In the genomic region with DNA sequence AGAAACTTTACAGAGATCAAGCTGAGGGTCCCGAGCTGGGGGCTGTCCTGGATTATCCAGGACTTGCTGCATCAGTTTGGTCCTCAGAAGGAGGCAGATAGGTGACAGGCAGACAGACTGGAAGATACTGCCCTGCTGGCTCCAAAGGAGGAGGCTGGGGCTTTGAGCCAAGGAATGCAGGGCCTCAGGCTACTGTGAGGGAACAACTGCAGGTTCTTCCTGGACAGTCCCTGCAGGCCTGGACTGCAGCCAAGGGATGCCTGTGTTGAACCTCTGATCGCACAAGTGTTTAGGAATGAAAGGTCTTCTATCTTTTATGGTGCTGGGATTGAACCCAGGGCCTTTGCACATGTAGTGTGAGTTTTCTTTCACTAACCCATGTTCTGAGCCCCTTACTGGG, we compare ENCODE assay signal across 10 mouse cellular contexts. TPM values are rescaled to one million over a fixed set of nuclear protein-coding genes. Genes with fewer than 3 reads are reported as not detected.
A peak's percentile ranks its signal among the peaks of the same experiment; 100 is the strongest.
DNase-seq lines count a peak whose midpoint lies in the region; ATAC-seq and TF ChIP-seq lines count a peak whose summit lies in the region.
"Had no signal": no experiment of that assay in that cellular context is flagged by ENCODE, and none has a peak within 500 bp of the region (broad histone marks: within the 10 kb centered on the region; RNA-seq: fewer than 3 reads in every experiment).

No protein-coding gene starts in this region.

- WGBS in limb, embryonic 12.5 days: 66% methylated on average over 2 of the region's 2 CpGs
- WGBS in limb, embryonic 10.5 days: 71% methylated on average over 2 of the region's 2 CpGs
- 16% methylated on average over 2 of the region's 2 CpGs for WGBS in heart, postnatal 0 days
- 42% methylated on average over 2 of the region's 2 CpGs for WGBS in forebrain, embryonic 15.5 days

- peaks cover 12% of the 10 kb centered on the region for H3K4me1 ChIP-seq in limb, embryonic 12.5 days (replicated peaks)
- peaks cover 15% of the 10 kb centered on the region for H3K4me1 ChIP-seq in limb, embryonic 10.5 days
- peaks cover 36% of the 10 kb centered on the region for H3K4me1 ChIP-seq in heart, postnatal 0 days (ENCODE audit: control insufficient read depth, insufficient read depth)
- H3K4me1 ChIP-seq in forebrain, embryonic 15.5 days: 0 out of 2 replicates have a peak, but pooled peaks cover 3% of the 10 kb centered on the region

- intact Hi-C loops in left cerebral cortex, postnatal 36 days (cut with DNase I): no loop called here

- TF ChIP-seq CTCF in heart, postnatal 0 days (IDR thresholded peaks at IDR 0.05; ENCODE audit: low read depth): no peak; the same call in 1 of the 2 replicates

- no peaks in the 10 kb centered on the region for H3K36me3 ChIP-seq in limb, embryonic 12.5 days
- H3K36me3 ChIP-seq in limb, embryonic 10.5 days: no peaks in the 10 kb centered on the region
- H3K36me3 ChIP-seq in heart, postnatal 0 days (replicated peaks; ENCODE audit: control insufficient read depth, insufficient read depth, low read length): no peaks in the 10 kb centered on the region
- no peaks in the 10 kb centered on the region for H3K36me3 ChIP-seq in forebrain, embryonic 15.5 days

- peaks cover 3% of the 10 kb centered on the region; the same call in 1 of the 2 replicates for H3K27me3 ChIP-seq in limb, embryonic 12.5 days
- peaks cover 17% of the 10 kb centered on the region; the same call in 1 of the 2 replicates for H3K27me3 ChIP-seq in limb, embryonic 10.5 days (ENCODE audit: low read depth, poor library complexity, severe bottlenecking)
- no peaks in the 10 kb centered on the region for H3K27me3 ChIP-seq in heart, postnatal 0 days (ENCODE audit: control insufficient read depth, insufficient read depth, low read length)
- no peaks in the 10 kb centered on the region for H3K27me3 ChIP-seq in forebrain, embryonic 15.5 days

- no peak for DNase-seq in limb, embryonic 10.5 days (ENCODE audit: low spot score)
- DNase-seq in adrenal gland, postnatal 25 days: peak; percentile 67
- DNase-seq in heart, postnatal 0 days (ENCODE audit: low spot score): peak; percentile 62
- DNase-seq in lung, postnatal 10 days: peak; percentile 58
- no peak for DNase-seq in right cerebral cortex, adult 2 months (ENCODE audit: low spot score in 2 of 2)
- DNase-seq in left cerebral cortex, postnatal 36 days (ENCODE audit: low spot score in 2 of 2): no peak
- DNase-seq: layer of hippocampus, postnatal 36 days; thymus, adult 18-20 months had no signal

- no peak for TF ChIP-seq EP300 in heart, postnatal 0 days (IDR thresholded peaks at IDR 0.05; ENCODE audit: low read depth)

- H3K9me3 ChIP-seq in limb, embryonic 12.5 days: no peaks in the 10 kb centered on the region
- H3K9me3 ChIP-seq in limb, embryonic 10.5 days (replicated peaks): no peaks in the 10 kb centered on the region
- no peaks in the 10 kb centered on the region for H3K9me3 ChIP-seq in heart, postnatal 0 days (replicated peaks; ENCODE audit: control insufficient read depth, low read length)
- no peaks in the 10 kb centered on the region for H3K9me3 ChIP-seq in forebrain, embryonic 15.5 days

- ATAC-seq in limb, embryonic 12.5 days (ENCODE audit: insufficient number of reproducible peaks, insufficient read depth, low FRiP score, low TSS enrichment, low read depth): no peak
- peak; percentile 44 for ATAC-seq in heart, postnatal 0 days (ENCODE audit: insufficient read depth, low read depth)
- ATAC-seq in forebrain, embryonic 15.5 days (replicated peaks): no peak

- no peak overlapping the region for H3K4me2 ChIP-seq in limb, embryonic 12.5 days
- no peak overlapping the region for H3K4me2 ChIP-seq in heart, postnatal 0 days (ENCODE audit: low read depth, low read length)
- no peak overlapping the region for H3K4me2 ChIP-seq in forebrain, embryonic 15.5 days (replicated peaks)

- H3K4me3 ChIP-seq in limb, embryonic 12.5 days (replicated peaks): no peak overlapping the region
- H3K4me3 ChIP-seq in limb, embryonic 10.5 days: no peak overlapping the region
- no peak overlapping the region for H3K4me3 ChIP-seq in heart, postnatal 0 days (ENCODE audit: low read depth, low read length)
- H3K4me3 ChIP-seq in forebrain, embryonic 15.5 days: no peak overlapping the region

- H3K9ac ChIP-seq in limb, embryonic 12.5 days (replicated peaks): no peak overlapping the region
- no peak overlapping the region for H3K9ac ChIP-seq in heart, postnatal 0 days (replicated peaks; ENCODE audit: low read depth, low read length)
- no peak overlapping the region for H3K9ac ChIP-seq in forebrain, embryonic 15.5 days (replicated peaks)

- 0 out of 2 replicates have a peak overlapping the region, but pooled peaks have one; percentile 29 for H3K27ac ChIP-seq in limb, embryonic 12.5 days
- no peak overlapping the region for H3K27ac ChIP-seq in limb, embryonic 10.5 days
- H3K27ac ChIP-seq in heart, postnatal 0 days (ENCODE audit: low read depth): peak overlapping the region; percentile 66
- no peak overlapping the region for H3K27ac ChIP-seq in forebrain, embryonic 15.5 days (replicated peaks)

RNA-seq across cellular contexts. Expression of gene Gadd45b, which starts 17.9 kb away (rescaled TPM):
- 19.4 and 20.6 TPM in 2 replicates for polyA plus RNA-seq in limb, embryonic 12.5 days (2016; fragmentation: Nextera tagmentation; extraction: Ambion mirVana)
- polyA plus RNA-seq in limb, embryonic 10.5 days (2016; fragmentation: Nextera tagmentation; extraction: Ambion mirVana): 4.5 and 9.8 TPM in 2 replicates
- total RNA-seq in adrenal gland, postnatal 25 days (2021): 15.3 and 15.4 TPM in 2 replicates
- total RNA-seq in heart, postnatal 0 days (2014; rRNA removed; ENCODE audit: low replicate concordance): 18.9 and 26.8 TPM in 2 replicates
- polyA plus RNA-seq in heart, postnatal 0 days (2015; fragmentation: Nextera tagmentation; extraction: Ambion mirVana): 22.3 and 28.0 TPM in 2 replicates
- 5.5 and 5.9 TPM in 2 replicates for polyA plus RNA-seq in forebrain, embryonic 15.5 days (2015; fragmentation: Nextera tagmentation; extraction: Ambion mirVana)
- total RNA-seq in left cerebral cortex, postnatal 36 days (2021): 10 to 100 TPM; 17.4 to 23.9 TPM

RNA-seq across cellular contexts. Expression of gene Lmnb2, which starts 29.8 kb away (rescaled TPM):
- 74.8 and 75.2 TPM in 2 replicates for polyA plus RNA-seq in limb, embryonic 12.5 days (2016; fragmentation: Nextera tagmentation; extraction: Ambion mirVana)
- polyA plus RNA-seq in limb, embryonic 10.5 days (2016; fragmentation: Nextera tagmentation; extraction: Ambion mirVana): 85.0 and 85.4 TPM in 2 replicates
- 14.4 and 15.2 TPM in 2 replicates for total RNA-seq in adrenal gland, postnatal 25 days (2021)
- 13.9 and 18.9 TPM in 2 replicates for total RNA-seq in heart, postnatal 0 days (2014; rRNA removed; ENCODE audit: low replicate concordance)
- polyA plus RNA-seq in heart, postnatal 0 days (2015; fragmentation: Nextera tagmentation; extraction: Ambion mirVana): 9.1 and 9.7 TPM in 2 replicates
- polyA plus RNA-seq in forebrain, embryonic 15.5 days (2015; fragmentation: Nextera tagmentation; extraction: Ambion mirVana): 50.6 and 53.5 TPM in 2 replicates
- 10 to 100 TPM; 17.6 to 21.2 TPM for total RNA-seq in left cerebral cortex, postnatal 36 days (2021)

RNA-seq across cellular contexts. Expression of gene Timm13, which starts 47.0 kb away (rescaled TPM):
- polyA plus RNA-seq in limb, embryonic 12.5 days (2016; fragmentation: Nextera tagmentation; extraction: Ambion mirVana): 318 and 327 TPM in 2 replicates
- polyA plus RNA-seq in limb, embryonic 10.5 days (2016; fragmentation: Nextera tagmentation; extraction: Ambion mirVana): 342 and 401 TPM in 2 replicates
- total RNA-seq in adrenal gland, postnatal 25 days (2021): 188 and 208 TPM in 2 replicates
- total RNA-seq in heart, postnatal 0 days (2014; rRNA removed; ENCODE audit: low replicate concordance): 163 and 256 TPM in 2 replicates
- polyA plus RNA-seq in heart, postnatal 0 days (2015; fragmentation: Nextera tagmentation; extraction: Ambion mirVana): 355 and 386 TPM in 2 replicates
- 326 and 357 TPM in 2 replicates for polyA plus RNA-seq in forebrain, embryonic 15.5 days (2015; fragmentation: Nextera tagmentation; extraction: Ambion mirVana)
- total RNA-seq in left cerebral cortex, postnatal 36 days (2021): 100 to 1,000 TPM; 120 to 153 TPM

Comparison
In these comparisons a context has a peak if more than half of its experiments do, and no peak if none do; other contexts are left out.
1. H3K27ac ChIP-seq: peak in limb, embryonic 12.5 days (single experiment) and heart, postnatal 0 days (single experiment); none in limb, embryonic 10.5 days (single experiment) and forebrain, embryonic 15.5 days (single experiment).
2. DNase-seq: peak in adrenal gland, postnatal 25 days (single experiment), heart, postnatal 0 days (single experiment) and lung, postnatal 10 days (single experiment); none in limb, embryonic 10.5 days (single experiment), right cerebral cortex, adult 2 months (0 of 2) and left cerebral cortex, postnatal 36 days (0 of 2).